Mouse (Mus musculus) ES-Bruce4 (cell line): Measurements from ENCODE around the gene Smo. TPM values are rescaled to one million over a fixed set of nuclear protein-coding genes. Genes with fewer than 3 reads are reported as not detected.

ENCODE experiments used
- H3K27ac ChIP-seq: 2 replicates; pipeline ENCODE4 v1.5.1; 2012; ENCODE audit warnings: low read length, inconsistent platforms; ENCODE audit not compliant: insufficient read depth
- H3K27me3 ChIP-seq: 2 replicates; pipeline ENCODE4 v1.6.1; 2012; ENCODE audit warnings: mild to moderate bottlenecking, low read length, inconsistent platforms; ENCODE audit not compliant: control insufficient read depth, poor library complexity, insufficient read depth, severe bottlenecking
- H3K36me3 ChIP-seq: 2 replicates; pipeline ENCODE4 v1.6.1; 2012; ENCODE audit warnings: inconsistent platforms, mild to moderate bottlenecking, low read length, moderate library complexity; ENCODE audit not compliant: control insufficient read depth, poor library complexity, insufficient read depth, severe bottlenecking
- H3K4me1 ChIP-seq: one replicate; pipeline ENCODE4 v1.8.1; 2011; ENCODE audit warnings: low read length; ENCODE audit not compliant: control insufficient read depth, insufficient read depth
- H3K4me3 ChIP-seq: 2 replicates; pipeline ENCODE4 v1.5.1; 2011; ENCODE audit warnings: low read depth, mild to moderate bottlenecking, low read length
- H3K9ac ChIP-seq: 2 replicates; pipeline ENCODE4 v1.6.1; 2012; ENCODE audit warnings: low read depth, mild to moderate bottlenecking, inconsistent platforms; ENCODE audit not compliant: poor library complexity, severe bottlenecking
- H3K9me3 ChIP-seq: replicated peaks from 2 replicates; pipeline ENCODE4 v1.6.1; 2012; ENCODE audit warnings: mild to moderate bottlenecking, low read length, inconsistent platforms; ENCODE audit not compliant: control insufficient read depth, poor library complexity, insufficient read depth, severe bottlenecking
- CTCF ChIP-seq: IDR thresholded peaks from one replicate; pipeline ENCODE4 v1.8.1; 2011; ENCODE audit warnings: low read depth, low read length
- EP300 ChIP-seq: IDR thresholded peaks from 2 replicates; pipeline ENCODE4 v1.6.1; 2011; ENCODE audit warnings: low read depth, low read length; ENCODE audit not compliant: insufficient read depth
- POLR2A ChIP-seq: IDR thresholded peaks from one replicate; pipeline ENCODE4 v1.8.1; 2011; ENCODE audit warnings: low read length; ENCODE audit not compliant: insufficient read depth
- polyA plus RNA-seq: library from polyadenylated mRNA; stranded (reverse); fragments of >200 nt; gene quantifications from 2 replicates; pipeline ENCODE4 v1.2.4, GENCODE M21; 2011; ENCODE audit warnings: low read depth; ENCODE audit not compliant: missing spikeins, insufficient read depth, insufficient read length

Smo gene
- polyA plus RNA-seq, 1 experiment: 26.5 TPM

DNA sequence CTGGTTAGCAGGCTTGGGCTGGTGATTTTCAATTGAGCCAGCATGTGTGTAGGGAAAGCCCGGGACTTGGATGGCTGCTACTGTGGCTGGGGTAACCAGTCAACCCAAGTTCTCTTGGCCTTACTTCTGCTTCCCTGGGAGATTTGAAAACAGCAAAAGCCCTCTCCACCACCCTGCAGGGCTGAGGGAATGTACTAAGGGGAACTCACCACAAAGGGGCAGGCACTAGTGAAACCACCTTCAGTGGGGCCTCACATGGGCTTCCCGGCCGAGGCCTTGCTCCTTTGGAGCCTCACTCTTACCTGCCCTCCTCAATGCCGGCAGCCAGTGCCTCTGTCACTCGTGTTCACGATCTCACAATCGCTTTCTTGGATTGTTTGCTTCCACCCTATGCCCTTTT is 39.3 kb upstream of the Smo start:
- no peaks in the 10 kb centered on the region for H3K27me3 ChIP-seq
- H3K36me3 ChIP-seq: no peaks in the 10 kb centered on the region
- no peaks in the 10 kb centered on the region for H3K4me1 ChIP-seq
- H3K4me3 ChIP-seq: no peak overlapping the region
- H3K9me3 ChIP-seq: no peaks in the 10 kb centered on the region
- no peak overlapping the region for H3K27ac ChIP-seq
- TF ChIP-seq CTCF: no peak
- no peak for TF ChIP-seq POLR2A
- TF ChIP-seq EP300: no peak
- H3K9ac ChIP-seq: no peak overlapping the region

DNA sequence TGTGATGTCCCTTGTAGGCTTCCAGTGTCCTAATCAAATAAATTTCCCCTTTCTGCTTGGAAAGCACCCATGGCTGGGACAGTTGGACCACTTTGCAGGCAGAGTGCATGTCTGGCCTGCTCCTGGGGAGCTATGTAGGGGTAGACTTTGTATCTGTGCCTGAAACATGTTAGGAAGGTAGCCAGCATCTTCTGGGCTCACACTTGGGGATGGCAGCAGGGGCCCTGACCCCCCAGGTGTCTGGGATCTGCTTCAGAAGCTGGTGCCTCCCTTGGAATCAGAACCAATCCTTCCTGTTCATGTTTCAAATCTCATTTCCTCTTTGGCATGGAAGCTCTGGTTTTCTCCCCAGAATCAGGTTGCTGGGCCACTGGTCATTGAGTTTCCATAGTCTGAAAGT is 38.2 kb upstream of the Smo start:
- Histone ChIP-seq H3K9ac (no peak overlapping the region), H3K27me3 (no peaks in the 10 kb centered on the region), H3K9me3 (no peaks in the 10 kb centered on the region), H3K36me3 (no peaks in the 10 kb centered on the region), H3K4me1 (no peaks in the 10 kb centered on the region), H3K27ac (no peak overlapping the region), H3K4me3 (no peak overlapping the region)
- TF ChIP-seq EP300 (no peak), POLR2A (no peak), CTCF (no peak)

DNA sequence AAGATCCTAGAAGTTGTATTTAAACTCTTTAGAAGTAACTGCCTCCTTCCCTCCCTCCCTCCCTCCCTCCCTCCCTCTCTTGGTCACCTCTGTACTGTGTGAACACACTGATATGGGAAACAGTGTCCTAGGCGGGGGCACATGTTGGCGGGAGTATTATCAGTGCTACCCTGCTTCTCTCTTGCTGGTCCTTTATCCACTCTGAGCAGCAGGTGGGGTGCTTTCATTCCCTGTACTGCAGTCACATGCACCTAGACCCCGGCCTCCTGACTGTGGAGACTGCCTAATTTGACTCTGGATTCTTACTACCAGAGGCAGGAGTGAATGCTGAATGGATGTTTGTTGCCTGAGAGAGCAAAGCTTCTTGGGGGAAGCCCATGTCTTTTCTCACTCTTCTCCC is 37.8 kb upstream of the Smo start:
- Histone ChIP-seq H3K36me3 (no peaks in the 10 kb centered on the region), H3K4me1 (no peaks in the 10 kb centered on the region), H3K9ac (no peak overlapping the region), H3K4me3 (no peak overlapping the region), H3K27me3 (no peaks in the 10 kb centered on the region), H3K9me3 (no peaks in the 10 kb centered on the region), H3K27ac (no peak overlapping the region)
- TF ChIP-seq POLR2A (no peak), EP300 (no peak), CTCF (no peak)

DNA sequence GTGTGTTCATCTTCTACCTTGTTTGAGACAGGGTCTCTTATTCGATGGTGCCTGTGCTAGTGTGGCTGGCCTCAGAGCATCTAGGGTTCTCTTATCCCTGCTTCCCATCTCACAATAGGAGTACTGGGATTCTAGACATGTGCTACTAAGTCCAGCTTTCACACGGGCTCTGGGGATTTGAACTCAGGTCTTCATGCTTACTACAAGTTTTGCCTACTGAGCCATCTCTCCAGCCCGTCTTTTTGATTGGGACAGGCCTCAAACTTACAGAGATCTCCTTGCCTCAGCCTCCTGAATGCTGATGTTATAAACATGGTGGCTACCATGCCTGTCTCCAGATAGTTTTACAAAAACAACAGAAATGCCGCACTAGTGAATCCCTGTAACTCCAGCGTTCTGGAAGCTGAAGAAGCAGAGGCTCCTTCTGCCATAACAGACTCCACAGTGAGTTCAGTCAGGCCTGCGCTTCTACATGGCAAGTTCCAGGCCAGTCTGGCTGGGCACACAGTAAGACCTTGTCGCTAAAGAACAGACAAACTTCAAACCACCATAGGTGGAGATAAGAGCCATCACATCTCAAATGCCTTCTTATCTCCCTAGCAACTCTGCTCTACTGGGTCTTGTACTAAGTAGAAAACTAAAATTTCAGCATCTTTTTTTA is 36.1 kb upstream of the Smo start:
- no peaks in the 10 kb centered on the region for H3K9me3 ChIP-seq
- no peak overlapping the region for H3K27ac ChIP-seq
- TF ChIP-seq EP300: no peak
- no peak for TF ChIP-seq POLR2A
- TF ChIP-seq CTCF: no peak
- H3K9ac ChIP-seq: no peak overlapping the region
- no peaks in the 10 kb centered on the region for H3K4me1 ChIP-seq
- H3K27me3 ChIP-seq: no peaks in the 10 kb centered on the region
- no peak overlapping the region for H3K4me3 ChIP-seq
- no peaks in the 10 kb centered on the region for H3K36me3 ChIP-seq

DNA sequence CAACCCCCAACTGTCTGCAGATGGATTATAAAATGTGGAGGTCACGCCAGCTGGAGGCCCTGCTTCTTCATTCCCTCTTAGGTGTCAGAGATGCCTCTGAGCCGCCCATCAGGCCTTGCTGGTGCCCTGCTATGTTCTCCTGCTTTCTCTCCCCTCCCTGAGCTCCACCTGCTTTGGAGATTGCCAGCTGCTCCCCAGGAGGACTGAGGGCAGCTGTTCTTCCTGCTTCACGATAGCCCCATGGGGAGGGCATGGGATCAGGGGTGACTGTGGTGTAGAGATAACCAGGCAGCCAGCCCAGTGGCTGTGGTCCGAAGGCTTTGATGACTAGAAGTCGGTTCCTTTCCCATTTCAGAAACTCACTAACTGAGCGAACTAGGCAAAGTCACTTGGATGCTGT is 34.3 kb upstream of the Smo start:
- Histone ChIP-seq H3K36me3 (no peaks in the 10 kb centered on the region), H3K9me3 (no peaks in the 10 kb centered on the region), H3K27me3 (no peaks in the 10 kb centered on the region), H3K9ac (no peak overlapping the region), H3K4me3 (no peak overlapping the region), H3K27ac (no peak overlapping the region), H3K4me1 (no peaks in the 10 kb centered on the region)
- no peak for TF ChIP-seq POLR2A
- no peak for TF ChIP-seq CTCF
- TF ChIP-seq EP300: no peak

DNA sequence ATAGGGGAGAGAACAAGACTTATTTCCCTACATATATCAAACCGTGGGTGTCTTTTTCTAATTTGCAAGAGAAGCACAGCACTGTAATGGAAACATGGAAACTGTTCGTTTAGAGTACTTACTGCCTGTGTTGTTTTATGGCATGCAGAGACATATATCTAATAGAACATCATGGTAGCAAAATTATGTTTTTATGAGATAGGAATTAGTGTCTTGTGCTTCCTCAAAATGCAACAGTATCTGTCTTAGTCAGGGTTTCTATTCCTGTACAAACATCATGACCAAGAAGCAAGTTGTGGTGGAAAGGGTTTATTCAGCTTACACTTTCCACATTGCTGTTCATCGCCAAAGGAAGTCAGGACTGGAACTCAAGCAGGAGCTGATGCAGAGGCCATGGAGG is 33.2 kb upstream of the Smo start:
- Histone ChIP-seq H3K27me3 (no peaks in the 10 kb centered on the region), H3K9me3 (no peaks in the 10 kb centered on the region), H3K4me3 (no peak overlapping the region), H3K36me3 (no peaks in the 10 kb centered on the region), H3K4me1 (no peaks in the 10 kb centered on the region), H3K9ac (no peak overlapping the region), H3K27ac (no peak overlapping the region)
- no peak for TF ChIP-seq EP300
- TF ChIP-seq CTCF: no peak
- TF ChIP-seq POLR2A: no peak
